Mouse (Mus musculus) stomach, embryonic 16.5 days (tissue): ENCODE results near the gene Hs6st3. TPM values are rescaled to one million over a fixed set of nuclear protein-coding genes. Genes with fewer than 3 reads are reported as not detected.

ENCODE experiments used
- ATAC-seq: fragments of 200-750 bp; cut with Nextera tagmentation; 2 replicates; pipeline ENCODE4 v1.8.0; 2017; ENCODE audit warnings: moderate number of reproducible peaks, moderate TSS enrichment; ENCODE audit not compliant: insufficient read depth, low FRiP score
- H3K27ac ChIP-seq: fragments of 300-500 bp; sonication (generic); 2 replicates; pipeline ENCODE4 v1.5.1; 2014; ENCODE audit warnings: low read length
- H3K27me3 ChIP-seq: fragments of 300-500 bp; sonication (generic); 2 replicates; pipeline ENCODE4 v1.6.1; 2014; ENCODE audit warnings: low read length, control low read depth, mixed read lengths; ENCODE audit not compliant: control insufficient read depth, insufficient read depth
- H3K36me3 ChIP-seq: fragments of 300-500 bp; sonication (generic); 2 replicates; pipeline ENCODE4 v1.6.1; 2014; ENCODE audit warnings: low read length; ENCODE audit not compliant: control insufficient read depth, insufficient read depth
- H3K4me1 ChIP-seq: fragments of 300-500 bp; sonication (generic); 2 replicates; pipeline ENCODE4 v1.6.1; 2014; ENCODE audit warnings: low read length, control low read depth, mixed read lengths; ENCODE audit not compliant: control insufficient read depth, insufficient read depth
- H3K4me2 ChIP-seq: fragments of 300-500 bp; sonication (generic); 2 replicates; pipeline ENCODE4 v1.6.1; 2014; ENCODE audit warnings: low read depth, low read length, mixed read lengths
- H3K4me3 ChIP-seq: fragments of 300-500 bp; sonication (generic); replicated peaks from 2 replicates; pipeline ENCODE4 v1.5.1; 2014; ENCODE audit warnings: mild to moderate bottlenecking, low read length
- H3K9ac ChIP-seq: fragments of 300-500 bp; sonication (generic); 2 replicates; pipeline ENCODE4 v1.6.1; 2014; ENCODE audit warnings: low read length
- H3K9me3 ChIP-seq: fragments of 300-500 bp; sonication (generic); replicated peaks from 2 replicates; pipeline ENCODE4 v1.6.1; 2016; ENCODE audit warnings: low read length, control low read depth; ENCODE audit not compliant: control insufficient read depth
- WGBS: fragments of 180-500 bp; shearing (Covaris S2); extraction: QIAGEN DNeasy Blood & Tissue Kit; methylation state at CpG from one replicate; pipeline ENCODE4 v1.1.7; 2014; 5-methylcytosine and 5-hydroxymethylcytosine counted together
- polyA plus RNA-seq: library from polyadenylated mRNA; unstranded; fragments of >200 nt; fragmentation: Nextera tagmentation; extraction: Ambion mirVana; gene quantifications from 2 replicates; pipeline ENCODE4 v1.2.1, GENCODE M21; 2015

Hs6st3 gene
- polyA plus RNA-seq, 1 experiment from 2014 or later = not detected

DNA sequence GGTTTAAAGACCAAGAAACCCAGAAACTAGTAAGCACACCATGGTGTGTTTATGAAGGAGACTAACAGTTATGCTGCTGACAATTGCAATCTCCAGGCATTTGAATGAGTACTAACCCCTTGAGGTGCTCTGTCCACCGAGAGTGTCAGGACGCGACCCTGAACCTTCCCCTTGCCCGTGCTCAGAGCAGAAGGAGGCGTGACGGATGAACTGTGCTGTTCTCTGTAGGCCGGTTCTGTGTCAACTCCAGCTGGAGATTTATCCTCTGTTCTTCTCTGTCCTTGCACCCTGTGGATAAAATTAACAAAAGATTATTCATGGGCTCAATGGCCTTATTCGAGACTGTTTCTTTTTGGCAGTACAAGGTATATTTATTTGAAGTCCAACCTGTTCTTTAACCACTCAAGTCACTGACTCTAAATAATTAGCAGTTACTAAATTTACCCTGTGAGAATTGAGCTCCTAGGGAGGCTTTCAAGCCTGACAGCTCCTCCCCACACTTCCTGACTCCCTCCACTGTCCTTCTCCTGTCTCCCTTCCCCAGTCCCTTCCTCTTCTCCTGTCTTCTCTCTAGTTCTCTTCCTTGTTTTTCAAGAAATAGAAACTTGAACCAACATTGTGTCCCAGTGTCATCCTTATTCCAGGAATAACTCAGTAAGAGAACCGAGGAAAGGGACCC, 659.2 kb downstream of the Hs6st3 start:
- Histone ChIP-seq H3K9ac (no peak overlapping the region), H3K4me3 (no peak overlapping the region), H3K27me3 (no peaks in the 10 kb centered on the region), H3K36me3 (no peaks in the 10 kb centered on the region), H3K4me2 (no peak overlapping the region), H3K4me1 (no peaks in the 10 kb centered on the region), H3K27ac (no peak overlapping the region), H3K9me3 (no peaks in the 10 kb centered on the region)
- no peak for ATAC-seq
- WGBS = 39% methylated on average over 9 of the region's 9 CpGs

DNA sequence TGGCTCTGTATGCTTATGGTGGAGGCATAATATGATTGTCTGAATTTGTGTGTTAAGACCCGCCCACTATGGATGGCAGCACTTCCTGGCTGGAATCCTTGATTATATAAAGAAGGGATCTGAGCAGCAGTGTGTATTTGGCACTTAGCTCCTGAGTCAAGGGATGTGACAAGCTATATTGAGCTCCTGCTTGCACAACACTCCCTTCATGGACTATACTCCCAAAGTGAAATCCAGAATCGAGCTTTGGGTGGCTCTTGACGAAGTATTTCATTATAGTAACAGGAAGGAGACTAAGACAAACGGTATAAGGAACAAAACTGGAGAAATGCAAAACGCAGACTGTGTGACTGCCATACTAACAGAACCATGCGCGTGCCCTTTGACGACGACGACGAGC, 660.4 kb downstream of the Hs6st3 start:
- no peak overlapping the region for H3K27ac ChIP-seq
- H3K36me3 ChIP-seq = no peaks in the 10 kb centered on the region
- H3K4me1 ChIP-seq = no peaks in the 10 kb centered on the region
- H3K27me3 ChIP-seq = no peaks in the 10 kb centered on the region
- no peak for ATAC-seq
- 89% methylated on average over 11 of the region's 11 CpGs for WGBS
- H3K9me3 ChIP-seq = no peaks in the 10 kb centered on the region
- H3K4me3 ChIP-seq = no peak overlapping the region
- H3K9ac ChIP-seq = no peak overlapping the region
- no peak overlapping the region for H3K4me2 ChIP-seq

DNA sequence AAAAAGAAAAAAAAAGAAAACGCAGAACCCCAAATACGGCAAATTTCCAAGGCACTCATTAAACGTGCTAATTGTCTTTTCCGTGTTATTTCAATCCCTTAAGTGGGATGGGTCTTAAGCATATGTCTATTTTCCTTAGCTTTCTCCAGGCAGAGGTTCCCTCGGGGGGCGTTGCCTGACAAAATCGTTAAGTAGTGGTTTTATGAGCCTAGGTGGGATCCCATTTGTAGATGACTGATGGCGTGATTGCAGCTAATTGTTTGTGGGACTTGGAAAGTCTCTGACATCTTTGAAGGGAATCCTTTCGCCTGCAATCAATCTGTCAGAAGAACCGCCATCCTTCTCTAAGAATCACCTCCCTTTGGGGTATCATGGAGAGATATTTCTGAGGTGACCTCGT, 662.7 kb downstream of the Hs6st3 start:
- Histone ChIP-seq H3K27me3 (no peaks in the 10 kb centered on the region), H3K27ac (no peak overlapping the region), H3K4me1 (no peaks in the 10 kb centered on the region), H3K36me3 (no peaks in the 10 kb centered on the region), H3K9ac (no peak overlapping the region), H3K4me2 (no peak overlapping the region), H3K4me3 (no peak overlapping the region), H3K9me3 (no peaks in the 10 kb centered on the region)
- 67% methylated on average over 11 of the region's 11 CpGs for WGBS
- no peak for ATAC-seq

DNA sequence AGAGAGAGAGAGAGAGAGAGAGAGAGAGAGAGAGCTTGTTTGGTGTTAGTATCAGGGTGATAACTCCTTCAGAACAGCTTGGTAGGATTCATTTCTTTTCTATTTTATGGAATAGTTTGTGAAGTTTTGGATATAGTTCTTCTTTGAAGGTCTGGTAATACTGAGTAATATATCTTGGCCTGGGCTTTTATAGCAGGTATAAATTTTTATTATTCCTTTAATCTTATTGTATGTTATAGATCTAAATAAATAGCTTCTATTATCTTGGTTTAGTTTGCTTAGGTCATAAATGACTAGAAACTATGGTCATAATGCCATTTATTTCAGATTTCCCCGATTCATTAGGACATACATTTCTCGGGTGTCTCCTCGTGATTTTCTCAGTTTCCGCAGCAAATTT, 675.8 kb downstream of the Hs6st3 start:
- H3K4me3 ChIP-seq = no peak overlapping the region
- no peak overlapping the region for H3K4me2 ChIP-seq
- no peaks in the 10 kb centered on the region for H3K36me3 ChIP-seq
- ATAC-seq = no peak
- H3K27me3 ChIP-seq = no peaks in the 10 kb centered on the region
- H3K4me1 ChIP-seq = no peaks in the 10 kb centered on the region
- H3K9ac ChIP-seq = no peak overlapping the region
- no peaks in the 10 kb centered on the region for H3K9me3 ChIP-seq
- 90% methylated on average over 4 of the region's 4 CpGs for WGBS
- H3K27ac ChIP-seq = no peak overlapping the region

DNA sequence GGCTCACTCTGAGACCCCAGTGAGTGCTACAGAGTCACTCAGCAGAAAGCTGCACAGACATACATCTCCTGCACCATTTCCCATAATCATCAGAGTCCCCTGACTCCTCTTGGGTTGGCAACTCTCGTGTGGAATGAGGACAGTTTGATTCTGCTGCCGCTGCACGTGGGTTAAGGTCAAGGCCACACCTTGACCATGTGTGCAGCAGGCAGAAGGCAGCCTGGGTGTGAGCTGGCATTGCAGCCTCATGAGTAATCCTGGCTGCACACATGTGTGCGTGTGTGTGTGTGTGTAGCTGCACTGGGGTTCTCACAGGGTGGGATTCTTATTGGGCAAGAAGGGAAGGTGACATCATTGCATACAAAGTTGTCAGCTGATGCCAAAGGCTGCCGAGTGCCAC, 677.5 kb downstream of the Hs6st3 start:
- ATAC-seq = no peak
- Histone ChIP-seq H3K4me1 (no peaks in the 10 kb centered on the region), H3K9ac (no peak overlapping the region), H3K27ac (no peak overlapping the region), H3K4me2 (no peak overlapping the region), H3K27me3 (no peaks in the 10 kb centered on the region), H3K4me3 (no peak overlapping the region), H3K9me3 (no peaks in the 10 kb centered on the region), H3K36me3 (no peaks in the 10 kb centered on the region)
- WGBS = 62% methylated on average over 5 of the region's 5 CpGs

DNA sequence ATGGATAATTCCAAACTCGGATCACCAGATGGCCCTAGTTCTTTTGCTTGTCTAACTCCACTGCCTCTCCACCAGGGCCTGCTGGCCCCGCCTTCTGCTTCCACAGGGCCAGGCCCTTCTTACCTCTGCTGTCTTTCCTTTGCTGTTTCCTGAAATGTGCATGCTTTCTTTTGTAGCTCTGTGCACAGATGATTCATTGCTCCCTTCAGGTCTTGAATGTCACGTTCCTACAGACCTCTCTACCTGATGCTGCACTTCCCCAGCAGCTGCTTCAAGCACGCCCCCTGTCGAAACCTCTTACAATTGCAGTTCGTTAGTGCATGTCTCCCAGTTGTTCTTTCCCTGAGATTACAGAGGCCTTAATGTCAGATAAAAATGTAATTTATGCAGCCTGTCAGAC, 682.4 kb downstream of the Hs6st3 start:
- Histone ChIP-seq H3K36me3 (no peaks in the 10 kb centered on the region), H3K27me3 (no peaks in the 10 kb centered on the region), H3K4me3 (no peak overlapping the region), H3K9me3 (no peaks in the 10 kb centered on the region), H3K4me1 (no peaks in the 10 kb centered on the region), H3K9ac (no peak overlapping the region), H3K27ac (no peak overlapping the region), H3K4me2 (no peak overlapping the region)
- no peak for ATAC-seq
- 49% methylated on average over 6 of the region's 6 CpGs for WGBS

DNA sequence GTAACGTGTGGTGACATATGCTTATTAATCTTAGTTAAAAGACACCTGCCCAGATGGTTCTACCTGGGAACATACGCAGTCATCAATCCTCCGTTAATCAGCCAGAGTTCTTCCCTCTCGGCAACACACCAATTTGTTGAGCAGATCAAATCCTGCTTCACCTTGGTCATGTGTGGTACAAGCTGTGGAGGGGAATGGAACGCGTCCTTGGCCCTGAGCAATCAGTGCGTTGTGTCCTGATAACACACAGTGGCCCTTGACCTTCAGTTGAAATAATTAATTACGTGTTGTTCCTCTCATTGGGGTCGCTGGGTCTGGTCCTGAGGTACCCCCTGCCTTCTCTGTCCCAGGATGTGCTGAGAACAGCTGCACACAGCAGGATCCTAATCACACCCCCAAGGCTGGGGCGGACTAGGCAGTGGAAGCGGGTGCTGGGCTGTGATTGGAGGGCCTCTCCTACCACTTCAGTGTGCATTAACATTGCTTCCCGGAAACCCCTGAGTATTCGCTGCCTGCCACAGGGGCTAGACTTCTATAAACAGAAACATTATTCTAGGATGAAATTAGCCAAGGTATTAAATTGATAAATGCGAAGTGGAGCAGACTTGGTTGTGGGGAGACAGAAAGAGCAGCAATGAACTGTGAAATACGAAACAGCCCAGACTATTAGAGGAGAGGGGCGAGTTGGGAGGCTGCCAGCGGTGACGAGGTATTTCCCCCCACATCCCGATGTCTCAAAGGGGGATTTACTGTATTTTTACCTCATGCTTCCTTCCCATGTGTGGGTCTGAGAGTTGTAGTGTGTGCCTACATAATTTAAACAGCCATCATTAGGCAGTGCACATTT, 693.2 kb downstream of the Hs6st3 start:
- Histone ChIP-seq H3K4me2 (0 out of 2 replicates have a peak overlapping the region, but pooled peaks have one; percentile 27), H3K9ac (no peak overlapping the region), H3K27ac (no peak overlapping the region), H3K4me1 (no peaks in the 10 kb centered on the region), H3K27me3 (no peaks in the 10 kb centered on the region), H3K4me3 (no peak overlapping the region; the same call in 1 of the 2 replicates), H3K36me3 (no peaks in the 10 kb centered on the region), H3K9me3 (no peaks in the 10 kb centered on the region)
- ATAC-seq = no peak
- 35% methylated on average over 19 of the region's 19 CpGs for WGBS

DNA sequence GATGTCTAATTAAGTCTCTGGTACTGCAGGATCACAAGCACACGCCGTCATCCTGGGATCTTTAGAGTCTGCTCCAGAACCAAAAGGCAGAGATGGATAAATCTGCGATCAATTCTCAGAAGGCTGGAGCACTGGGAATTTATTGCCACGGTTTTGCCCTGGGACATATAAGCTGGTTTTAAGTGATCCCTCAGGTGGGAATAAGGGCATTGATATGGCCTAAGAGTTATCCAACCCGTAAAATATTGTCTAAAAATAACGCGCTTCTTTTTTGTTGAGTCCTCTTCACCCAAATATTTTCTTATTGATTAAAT, 693.8 kb downstream of the Hs6st3 start:
- no peak overlapping the region for H3K4me3 ChIP-seq
- H3K9me3 ChIP-seq = no peaks in the 10 kb centered on the region
- no peaks in the 10 kb centered on the region for H3K27me3 ChIP-seq
- H3K4me2 ChIP-seq = no peak overlapping the region
- H3K4me1 ChIP-seq = no peaks in the 10 kb centered on the region
- WGBS = 79% methylated on average over 7 of the region's 7 CpGs
- no peak overlapping the region for H3K27ac ChIP-seq
- ATAC-seq = no peak
- H3K36me3 ChIP-seq = no peaks in the 10 kb centered on the region
- H3K9ac ChIP-seq = no peak overlapping the region

DNA sequence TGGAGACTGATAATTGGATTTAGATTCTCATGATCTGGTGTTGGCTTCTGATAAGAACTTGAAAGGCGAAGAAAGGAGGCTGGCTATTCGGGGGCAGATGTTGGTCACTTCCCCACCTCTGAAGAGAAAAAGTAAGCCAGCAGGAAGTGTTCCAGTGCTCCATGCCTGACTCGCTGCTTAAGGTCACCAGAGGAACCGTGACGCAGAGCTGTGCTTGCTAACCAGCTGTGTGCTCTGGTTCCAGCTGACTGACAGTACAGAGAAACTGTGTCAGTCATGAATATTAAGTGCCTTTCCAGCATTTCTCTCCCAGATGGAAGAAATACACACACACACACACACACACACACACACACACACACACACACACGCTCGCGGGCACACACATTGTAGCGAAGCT, 694.8 kb downstream of the Hs6st3 start:
- Histone ChIP-seq H3K4me1 (no peaks in the 10 kb centered on the region), H3K36me3 (no peaks in the 10 kb centered on the region), H3K27ac (no peak overlapping the region), H3K4me2 (no peak overlapping the region), H3K9ac (no peak overlapping the region), H3K4me3 (no peak overlapping the region), H3K9me3 (no peaks in the 10 kb centered on the region), H3K27me3 (no peaks in the 10 kb centered on the region)
- no peak for ATAC-seq
- WGBS = 54% methylated on average over 9 of the region's 9 CpGs
